Mouse (Mus musculus) monocyte, adult 5-6 weeks (primary cell): Measurements from ENCODE around the gene Ggcx. TPM values are rescaled to one million over a fixed set of nuclear protein-coding genes. Genes with fewer than 3 reads are reported as not detected.
A peak's percentile ranks its signal among the peaks of the same experiment; 100 is the strongest.

Experiments used
- ATAC-seq: fragments of 153-309, 156-312 bp; replicated peaks from 2 replicates; pipeline ENCODE4 v1.8.0; 2017; ENCODE audit warnings: mild to moderate bottlenecking; ENCODE audit not compliant: low TSS enrichment, insufficient number of reproducible peaks, severe bottlenecking, poor library complexity, low FRiP score
- total RNA-seq: library from RNA; stranded (forward); fragments of 200-1000, 200-491, 200-594 nt; gene quantifications from 3 replicates; pipeline ENCODE4 v1.2.3, GENCODE M21; 2017

The Ggcx gene
- total RNA-seq, 1 experiment from 2014 or later, result 10.1 TPM

- ATAC-seq, result no peak
Measured at GRCm38 (mm10) chr6:72383952-72384351, 30.2 kb upstream of the Ggcx start.

GRCm38 (mm10) chr6:72385258-72385657 is 28.9 kb upstream of the Ggcx start:
- no peak for ATAC-seq

GRCm38 (mm10) chr6:72386561-72386960 is 27.5 kb upstream of the Ggcx start:
- no peak for ATAC-seq

GRCm38 (mm10) chr6:72387816-72388215 is 26.3 kb upstream of the Ggcx start:
- no peak for ATAC-seq

- no peak for ATAC-seq
Measured at GRCm38 (mm10) chr6:72388266-72388665, 25.8 kb upstream of the Ggcx start.

- ATAC-seq, result no peak
Measured at GRCm38 (mm10) chr6:72388791-72389329, 25.2 kb upstream of the Ggcx start.

GRCm38 (mm10) chr6:72389471-72389940 is 24.6 kb upstream of the Ggcx start:
- peak; percentile 43 for ATAC-seq

GRCm38 (mm10) chr6:72389941-72390771 is 24.0 kb upstream of the Ggcx start, which contains the start of gene Vamp8:
Gene Vamp8, minus strand, starts transcription at chr6:72390703.
- peak; percentile 87 for ATAC-seq

- no peak for ATAC-seq
Measured at GRCm38 (mm10) chr6:72390795-72391521, 23.1 kb upstream of the Ggcx start.

- no peak for ATAC-seq
Measured at GRCm38 (mm10) chr6:72392341-72392740, 21.8 kb upstream of the Ggcx start.

GRCm38 (mm10) chr6:72396837-72397251 is 17.3 kb upstream of the Ggcx start:
- ATAC-seq, result no peak

- no peak for ATAC-seq
Measured at GRCm38 (mm10) chr6:72399967-72400366, 14.1 kb upstream of the Ggcx start.

GRCm38 (mm10) chr6:72401875-72402274 is 12.2 kb upstream of the Ggcx start:
- ATAC-seq, result peak; percentile 88

- no peak for ATAC-seq
Measured at GRCm38 (mm10) chr6:72405356-72405755, 8.8 kb upstream of the Ggcx start.

GRCm38 (mm10) chr6:72407119-72407518 is 7.0 kb upstream of the Ggcx start:
- ATAC-seq, result peak; percentile 98

GRCm38 (mm10) chr6:72409567-72409966 is 4.5 kb upstream of the Ggcx start:
- no peak for ATAC-seq

- no peak for ATAC-seq
Measured at GRCm38 (mm10) chr6:72410003-72410402, 4.1 kb upstream of the Ggcx start.

- ATAC-seq, result peak; percentile 10; the same call in 1 of the 2 replicates
Measured at GRCm38 (mm10) chr6:72410518-72410917, 3.6 kb upstream of the Ggcx start.

- no peak for ATAC-seq
Measured at GRCm38 (mm10) chr6:72415181-72415580, 1.1 kb downstream of the Ggcx start.
